Mouse (Mus musculus) cerebellum, postnatal 36 days (tissue): ENCODE measurements around the gene Clec4g.
A peak's percentile ranks its signal among the peaks of the same experiment; 100 is the strongest.
"Not testable (repeated sequence)": the region's sequence is repeated elsewhere in the genome, so short reads cannot be mapped to it uniquely, and the experiment has no call there.

Experiments used
- DNase-seq, 2 experiments: peaks; one replicate each; pipeline ENCODE4 v3.0.0; 2021 to 2022; ENCODE audit warnings: mixed read lengths in 2 of 2

Clec4g gene

GRCm38 (mm10) chr8:3720551-3720950 is at the start of gene Clec4g:
Clec4g (minus strand) TSS chr8:3720651.
- no peak for DNase-seq

- DNase-seq = not testable (repeated sequence)
These were observed 48.2 kb upstream of the Clec4g start for GRCm38 (mm10) chr8:3768641-3769040.

- peak; percentile 48 to 76 for DNase-seq
These were observed 33.9 kb upstream of the Clec4g start for GRCm38 (mm10) chr8:3754261-3754850.

- no peak for DNase-seq
These were observed 28.3 kb upstream of the Clec4g start, which contains the start of gene Cd209a for GRCm38 (mm10) chr8:3748761-3749160. Cd209a (minus strand) TSS chr8:3748984.

- no peak for DNase-seq
These were observed 16.5 kb upstream of the Clec4g start for GRCm38 (mm10) chr8:3736947-3737346.

- DNase-seq = no peak
These were observed 15.1 kb upstream of the Clec4g start for GRCm38 (mm10) chr8:3735599-3735998.

- no peak for DNase-seq
These were observed 13.6 kb upstream of the Clec4g start for GRCm38 (mm10) chr8:3734084-3734483.

- DNase-seq = no peak
These were observed 590 bp upstream of the Clec4g start for GRCm38 (mm10) chr8:3721041-3721440.

GRCm38 (mm10) chr8:3718559-3718958 is 1.9 kb downstream of the Clec4g start:
- peak; percentile 64 to 68 for DNase-seq

GRCm38 (mm10) chr8:3717321-3717954 is 3.0 kb downstream of the Clec4g start:
- DNase-seq = no peak

- DNase-seq = no peak
These were observed 8.8 kb downstream of the Clec4g start for GRCm38 (mm10) chr8:3711646-3712045.

- DNase-seq = no peak
These were observed 10.1 kb downstream of the Clec4g start for GRCm38 (mm10) chr8:3710312-3710711.

- DNase-seq = no peak
These were observed 12.8 kb downstream of the Clec4g start for GRCm38 (mm10) chr8:3707611-3708010.

GRCm38 (mm10) chr8:3705711-3706110 is 14.7 kb downstream of the Clec4g start:
- peak; percentile 13 to 18 for DNase-seq

GRCm38 (mm10) chr8:3701491-3701890 is 19.0 kb downstream of the Clec4g start:
- no peak for DNase-seq

GRCm38 (mm10) chr8:3694121-3694520 is 26.3 kb downstream of the Clec4g start, which contains the start of gene Fcer2a:
Fcer2a (minus strand) TSS chr8:3694175.
- DNase-seq = no peak

- DNase-seq = no peak
These were observed 29.7 kb downstream of the Clec4g start for GRCm38 (mm10) chr8:3690774-3691173.

GRCm38 (mm10) chr8:3687537-3687936 is 32.9 kb downstream of the Clec4g start:
- no peak for DNase-seq

GRCm38 (mm10) chr8:3685422-3685821 is 35.0 kb downstream of the Clec4g start:
- no peak for DNase-seq

- DNase-seq = no peak
These were observed 35.9 kb downstream of the Clec4g start for GRCm38 (mm10) chr8:3684530-3684929.

GRCm38 (mm10) chr8:3683408-3684176 is 36.9 kb downstream of the Clec4g start:
- peak; percentile 81 to 83 for DNase-seq

- DNase-seq = peak in 1 of 2 experiments; percentile 23
These were observed 38.0 kb downstream of the Clec4g start for GRCm38 (mm10) chr8:3682435-3682834.

- DNase-seq = peak in 1 of 2 experiments; percentile 28
These were observed 40.8 kb downstream of the Clec4g start for GRCm38 (mm10) chr8:3679656-3680055.

GRCm38 (mm10) chr8:3679236-3679635 is 41.2 kb downstream of the Clec4g start:
- peak; percentile 53 to 63 for DNase-seq
